Mouse (Mus musculus): Measurements from ENCODE around the gene Zfp712. TPM values are rescaled to one million over a fixed set of nuclear protein-coding genes. Genes with fewer than 3 reads are reported as not detected.

The Zfp712 gene
- polyA plus RNA-seq, 1 experiment from 2014 or later, result 6.2 TPM

DNA sequence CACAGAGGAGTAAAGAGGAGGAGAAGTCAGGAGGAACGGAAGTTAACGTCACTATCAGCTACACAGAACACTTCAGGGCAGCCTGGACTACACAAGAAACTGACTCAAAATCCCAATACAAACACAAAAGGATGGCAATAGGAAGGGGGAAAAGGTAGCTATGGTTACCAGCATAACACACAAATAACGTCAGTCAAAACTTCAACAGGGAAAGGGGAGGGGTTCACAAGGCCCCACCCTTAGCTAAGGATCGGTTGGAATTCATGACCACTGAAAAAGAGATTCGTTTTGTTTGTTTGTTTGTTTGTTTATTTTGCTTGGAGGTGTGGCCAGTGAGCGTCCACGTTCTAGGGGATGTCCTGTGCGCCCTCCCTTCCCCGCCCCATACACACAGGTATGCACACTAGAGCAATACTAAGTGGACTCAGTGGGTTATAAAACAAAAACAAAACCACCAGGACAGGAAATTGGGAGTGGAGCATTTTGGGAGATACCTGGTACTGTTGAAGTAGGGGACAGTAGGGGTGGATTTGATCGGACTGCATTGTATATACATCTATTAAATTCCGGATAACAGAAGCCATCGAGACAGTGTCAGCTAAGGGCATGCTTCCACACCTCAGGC lies 697 bp downstream of the Zfp712 start:
- Histone ChIP-seq H3K36me3 (peaks cover 5% of the 10 kb centered on the region; the same call in 1 of the 2 replicates), H3K4me1 (replicated peaks) (peaks cover 7% of the 10 kb centered on the region), H3K4me3 (replicated peaks) (peak overlapping the region; percentile 76), H3K9ac (replicated peaks) (peak overlapping the region; percentile 78), H3K27me3 (no peaks in the 10 kb centered on the region), H3K9me3 (peaks cover 21% of the 10 kb centered on the region), H3K4me2 (replicated peaks) (peak overlapping the region; percentile 75), H3K27ac (peak overlapping the region; percentile 70)
- ATAC-seq, result peak; percentile 73
- 3% methylated on average over 12 of the region's 12 CpGs for WGBS

Other genes with a start within 250 kb of the Zfp712 start
- 1.9 and 2.7 TPM in 2 replicates for gene Gm10767, start 156.3 kb downstream of the Zfp712 start, polyA plus RNA-seq (2015; fragmentation: Nextera tagmentation; extraction: Ambion mirVana)
- 9.5 and 10.1 TPM in 2 replicates for gene Zfp708, start 36.8 kb upstream of the Zfp712 start, polyA plus RNA-seq (2015; fragmentation: Nextera tagmentation; extraction: Ambion mirVana)
- 2.0 and 3.0 TPM in 2 replicates for gene Gm28557, start 47.4 kb upstream of the Zfp712 start, polyA plus RNA-seq (2015; fragmentation: Nextera tagmentation; extraction: Ambion mirVana)
- gene Rslcan18, start 55.1 kb upstream of the Zfp712 start, polyA plus RNA-seq (2015; fragmentation: Nextera tagmentation; extraction: Ambion mirVana), result 0.08 TPM in 1 of 2 replicates, not detected in the other
- 3.5 and 3.8 TPM in 2 replicates for gene Zfp759, start 60.5 kb upstream of the Zfp712 start, polyA plus RNA-seq (2015; fragmentation: Nextera tagmentation; extraction: Ambion mirVana)
- gene Rsl1, start 112.0 kb upstream of the Zfp712 start, polyA plus RNA-seq (2015; fragmentation: Nextera tagmentation; extraction: Ambion mirVana), result 5.8 and 6.9 TPM in 2 replicates
- 2.0 and 2.4 TPM in 2 replicates for gene Zfp455, start 133.3 kb upstream of the Zfp712 start, polyA plus RNA-seq (2015; fragmentation: Nextera tagmentation; extraction: Ambion mirVana)
- gene Zfp458, start 217.3 kb upstream of the Zfp712 start, polyA plus RNA-seq (2015; fragmentation: Nextera tagmentation; extraction: Ambion mirVana), result 5.3 and 5.5 TPM in 2 replicates
- 1.5 and 1.6 TPM in 2 replicates for gene Zfp457, start 245.3 kb upstream of the Zfp712 start, polyA plus RNA-seq (2015; fragmentation: Nextera tagmentation; extraction: Ambion mirVana)

Data from midbrain, embryonic 13.5 days (tissue).